Mouse (Mus musculus) C2C12 (cell line): ENCODE data around the gene Prrc2b.

Experiments used
- CTCF ChIP-seq: IDR thresholded peaks from one replicate; pipeline ENCODE4 v1.5.1; 2011; ENCODE audit not compliant: control insufficient read depth, insufficient read depth, insufficient read length
- FOSL1 ChIP-seq: IDR thresholded peaks from one replicate; pipeline ENCODE4 v1.8.0; 2011; ENCODE audit warnings: mild to moderate bottlenecking, low read length; ENCODE audit not compliant: poor library complexity, insufficient read depth, severe bottlenecking
- MYOD1 ChIP-seq: IDR thresholded peaks from one replicate; pipeline ENCODE4 v1.6.1; 2011; ENCODE audit warnings: low read depth; ENCODE audit not compliant: control insufficient read depth, insufficient read length
- USF1 ChIP-seq: IDR thresholded peaks from one replicate; pipeline ENCODE4 v1.6.1; 2011; ENCODE audit warnings: low read depth, mild to moderate bottlenecking, control low read depth, moderate library complexity

DNA sequence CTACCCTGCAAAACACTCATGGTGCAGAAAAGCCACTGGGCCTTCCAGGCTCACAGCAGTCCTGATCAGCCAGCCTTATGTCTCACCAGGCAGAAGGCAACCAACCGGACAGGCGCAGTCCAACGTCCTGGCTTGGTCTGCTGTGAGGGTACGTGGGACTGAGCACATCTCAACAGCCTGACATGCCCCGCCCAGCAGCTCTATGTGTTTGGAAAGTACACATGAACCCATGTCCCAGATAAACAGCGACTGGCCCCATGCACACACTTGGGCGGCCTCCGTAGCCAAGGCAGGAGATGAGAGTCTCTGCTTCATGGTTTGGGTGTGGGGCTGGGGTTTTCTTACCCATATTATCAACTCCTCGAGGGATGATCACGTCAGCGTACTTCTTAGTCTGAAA, 105.4 kb downstream of the Prrc2b start:
- TF ChIP-seq CTCF (no peak), USF1 (no peak), FOSL1 (no peak), MYOD1 (no peak)
